Mouse (Mus musculus) ovary, postnatal 36 days (tissue): Measurements from ENCODE around the gene Arhgef2.

Experiments used
- DNase-seq: peaks from one replicate; pipeline ENCODE4 v3.0.0; 2022; ENCODE audit warnings: low spot score, mixed read lengths

Gene Arhgef2

GRCm38 (mm10) chr3:88621537-88622112, 15.9 kb downstream of the Arhgef2 start:
- DNase-seq: peak; percentile 58

- no peak for DNase-seq
These were observed 16.6 kb downstream of the Arhgef2 start for GRCm38 (mm10) chr3:88622113-88622940.

GRCm38 (mm10) chr3:88622941-88623345, 17.2 kb downstream of the Arhgef2 start:
- DNase-seq: no peak

- DNase-seq: no peak
These were observed 17.8 kb downstream of the Arhgef2 start for GRCm38 (mm10) chr3:88623346-88624135.

- no peak for DNase-seq
These were observed 18.6 kb downstream of the Arhgef2 start for GRCm38 (mm10) chr3:88624324-88624723.

GRCm38 (mm10) chr3:88624951-88625350, 19.2 kb downstream of the Arhgef2 start:
- no peak for DNase-seq

GRCm38 (mm10) chr3:88625531-88625930, 19.8 kb downstream of the Arhgef2 start:
- DNase-seq: no peak

- DNase-seq: no peak
These were observed 20.6 kb downstream of the Arhgef2 start for GRCm38 (mm10) chr3:88626316-88626715.

- no peak for DNase-seq
These were observed 21.3 kb downstream of the Arhgef2 start for GRCm38 (mm10) chr3:88627114-88627513.

GRCm38 (mm10) chr3:88627535-88627934, 21.8 kb downstream of the Arhgef2 start:
- DNase-seq: no peak

- no peak for DNase-seq
These were observed 23.0 kb downstream of the Arhgef2 start for GRCm38 (mm10) chr3:88628766-88629165.

GRCm38 (mm10) chr3:88629244-88629643, 23.5 kb downstream of the Arhgef2 start:
- no peak for DNase-seq

GRCm38 (mm10) chr3:88630018-88630417, 24.3 kb downstream of the Arhgef2 start:
- no peak for DNase-seq

GRCm38 (mm10) chr3:88630849-88631341, 25.1 kb downstream of the Arhgef2 start:
- no peak for DNase-seq

GRCm38 (mm10) chr3:88631921-88632587, 26.3 kb downstream of the Arhgef2 start:
- DNase-seq: no peak

GRCm38 (mm10) chr3:88633056-88633455, 27.3 kb downstream of the Arhgef2 start:
- DNase-seq: no peak

GRCm38 (mm10) chr3:88635506-88636275, 29.9 kb downstream of the Arhgef2 start:
- no peak for DNase-seq

GRCm38 (mm10) chr3:88636555-88636986, 30.8 kb downstream of the Arhgef2 start:
- DNase-seq: no peak

GRCm38 (mm10) chr3:88637134-88637533, 31.4 kb downstream of the Arhgef2 start:
- no peak for DNase-seq

- DNase-seq: no peak
These were observed 33.5 kb downstream of the Arhgef2 start for GRCm38 (mm10) chr3:88639239-88639638.

- no peak for DNase-seq
These were observed 34.9 kb downstream of the Arhgef2 start for GRCm38 (mm10) chr3:88640676-88641075.
